Mouse (Mus musculus): Measurements from ENCODE around the gene Capn8.
"Not testable (repeated sequence)": the region's sequence is repeated elsewhere in the genome, so short reads cannot be mapped to it uniquely, and the experiment has no call there.

Gene Capn8

DNA sequence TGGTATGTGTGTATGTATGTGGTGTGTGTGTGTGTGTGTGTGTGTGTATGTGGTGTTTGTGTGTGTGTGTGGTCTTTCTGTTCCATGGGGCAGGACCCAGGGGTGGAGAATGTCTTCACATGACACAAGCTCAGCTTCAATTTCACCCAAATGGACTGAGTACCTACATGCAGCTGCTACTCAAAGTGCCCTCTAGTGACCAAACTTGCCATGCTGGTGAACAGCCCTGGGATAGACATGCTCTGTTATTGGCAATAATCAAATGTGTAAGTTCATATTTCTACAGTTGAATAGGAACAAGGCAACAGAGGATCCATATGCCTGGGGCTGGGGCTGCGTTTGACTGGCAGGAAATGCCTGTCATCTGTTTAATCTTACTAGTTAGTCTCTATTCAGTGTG is 50.7 kb downstream of the Capn8 start:
- DNase-seq (ENCODE audit: low read depth), result no peak

DNA sequence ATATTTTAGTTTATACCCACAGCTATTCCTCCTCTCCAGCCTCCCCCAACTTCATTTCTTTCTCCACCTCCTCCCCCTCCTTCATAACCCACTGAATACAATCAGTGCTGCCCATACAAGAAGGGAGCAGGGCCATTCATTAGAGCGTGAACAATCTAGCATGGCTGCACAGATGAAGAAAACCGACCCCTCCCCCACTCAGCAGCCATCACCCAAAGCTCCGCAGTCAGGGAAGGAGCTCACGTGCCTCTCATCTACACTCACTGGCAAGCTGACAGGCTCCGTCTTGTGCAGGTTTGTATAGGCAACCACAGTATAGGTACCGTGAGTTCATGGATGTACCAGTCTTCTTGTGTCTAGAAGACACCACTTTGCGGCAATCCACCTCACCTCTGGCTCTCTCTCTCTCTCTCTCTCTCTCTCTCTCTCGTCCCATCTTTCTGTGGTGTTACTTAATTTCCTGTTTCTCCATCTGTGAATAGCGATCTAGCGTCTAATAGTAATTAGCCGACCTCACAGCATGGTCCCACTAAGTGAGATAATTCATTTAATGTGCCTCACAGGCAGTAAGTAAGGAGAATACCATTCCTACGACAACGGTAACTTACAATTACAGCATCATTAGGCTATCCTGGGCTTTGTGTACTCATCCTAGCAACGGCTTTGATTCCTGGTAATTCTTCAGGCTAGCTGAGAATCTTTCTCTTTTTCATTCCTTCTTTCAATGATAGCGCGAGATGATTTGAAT is 53.6 kb downstream of the Capn8 start:
- no peak for DNase-seq (ENCODE audit: low read depth)

DNA sequence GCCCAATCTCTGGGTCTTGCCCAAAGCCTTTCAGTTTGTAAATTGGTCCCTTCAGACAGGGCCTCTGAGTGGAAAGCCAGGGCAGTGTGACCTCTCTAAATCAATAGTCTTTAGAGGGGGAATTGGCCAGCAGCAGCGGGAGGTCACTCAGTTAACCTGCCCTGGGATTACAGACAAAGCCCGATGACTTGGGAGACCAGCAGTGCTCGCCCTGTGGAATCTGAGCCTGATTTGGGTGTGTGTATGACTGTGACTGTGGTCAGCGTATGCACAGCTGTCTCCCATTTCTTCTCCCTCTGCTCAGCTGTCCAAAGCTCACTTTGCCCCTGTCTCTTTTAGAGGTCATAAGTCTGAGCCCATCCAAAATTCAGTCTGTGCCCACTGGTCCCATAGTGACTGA is 55.7 kb downstream of the Capn8 start:
- no peak for DNase-seq (ENCODE audit: low read depth)

DNA sequence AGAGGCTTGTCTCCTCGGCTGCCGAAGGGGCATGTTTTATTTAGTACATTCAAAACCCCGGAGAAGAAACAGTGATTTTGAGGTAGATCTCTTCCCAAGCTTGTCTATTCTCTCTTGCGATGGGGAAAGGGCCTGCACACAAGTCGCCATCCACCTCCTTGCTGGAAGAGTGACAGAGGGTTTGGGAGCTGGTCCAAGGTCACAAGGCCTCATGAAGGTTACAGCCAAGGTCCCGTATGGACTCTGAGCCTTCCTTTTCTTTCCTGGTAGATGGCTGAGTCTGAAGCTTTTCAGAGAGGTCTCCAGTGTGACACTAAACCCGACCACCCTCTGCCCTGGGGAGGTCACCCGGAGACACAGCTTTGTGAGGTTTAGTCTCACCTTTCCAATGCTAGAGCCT is 56.4 kb downstream of the Capn8 start:
- no peak for DNase-seq (ENCODE audit: low read depth)

DNA sequence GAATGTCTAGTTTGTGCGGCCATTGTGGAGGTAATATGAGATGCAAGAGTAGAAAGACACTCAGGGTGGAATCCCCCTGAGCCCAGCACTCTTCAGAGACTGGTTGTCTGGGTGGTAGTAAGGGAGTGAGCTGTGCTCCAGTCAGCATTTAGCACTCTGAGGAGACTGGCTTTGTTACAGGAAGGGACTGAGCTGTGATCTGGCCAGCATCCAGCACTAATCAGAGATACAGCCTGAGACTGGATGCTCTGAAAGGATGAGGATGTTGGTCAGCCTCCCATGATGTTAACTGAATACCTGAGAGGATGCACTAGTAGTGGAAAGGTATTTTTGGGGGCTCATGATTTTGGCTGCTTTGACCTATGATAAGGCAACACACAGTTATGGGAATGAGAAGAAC is 61.4 kb downstream of the Capn8 start:
- no peak for DNase-seq (ENCODE audit: low read depth)

DNA sequence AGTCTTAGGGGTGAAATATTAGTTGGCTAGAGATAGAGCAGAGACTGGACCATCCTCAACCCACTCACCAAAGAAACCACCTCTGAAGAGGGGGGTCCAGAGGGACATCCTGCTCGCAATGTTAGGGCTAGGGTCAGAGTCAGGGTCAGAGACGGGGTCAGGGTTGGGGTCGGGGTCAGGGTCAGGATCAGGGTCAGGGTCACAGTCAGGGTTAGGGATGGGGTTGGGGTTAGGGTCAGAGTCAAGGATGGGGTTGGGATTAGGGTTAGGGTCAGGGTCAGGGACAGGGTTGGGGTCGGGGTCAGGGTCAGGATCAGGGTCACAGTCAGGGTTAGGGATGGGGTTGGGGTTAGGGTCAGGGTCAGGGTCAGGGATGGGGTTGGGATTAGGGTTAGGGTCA is 64.4 kb downstream of the Capn8 start:
- DNase-seq (ENCODE audit: low read depth), result no peak

DNA sequence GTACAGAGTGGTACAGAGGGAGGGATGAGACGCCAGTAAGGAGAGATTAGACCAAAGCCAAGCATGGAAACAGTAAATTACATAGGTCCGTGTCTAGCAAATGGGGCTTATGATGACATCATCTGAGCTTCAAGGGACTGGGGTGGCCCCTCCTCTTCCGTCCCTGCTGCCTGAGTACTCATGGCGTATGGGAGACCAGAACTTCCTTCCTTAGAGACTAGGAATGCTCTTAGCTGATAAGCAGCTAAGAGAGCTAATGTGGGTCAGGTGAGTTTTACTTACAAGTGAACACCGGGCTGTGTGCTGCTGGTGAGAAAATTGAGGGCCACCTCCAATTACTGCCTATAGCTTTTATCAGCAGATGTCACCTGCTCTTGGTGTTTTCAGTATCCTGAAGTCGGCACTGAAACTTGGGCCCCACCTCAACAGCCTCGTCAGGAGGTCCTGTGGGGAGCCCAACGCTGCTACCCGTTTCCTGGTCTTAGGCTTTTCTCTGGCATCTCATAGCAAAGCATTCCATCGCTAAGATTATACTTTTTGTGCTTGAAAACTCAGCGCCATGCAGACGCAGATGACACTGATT is 69.0 kb downstream of the Capn8 start:
- no peak for DNase-seq (ENCODE audit: low read depth)

DNA sequence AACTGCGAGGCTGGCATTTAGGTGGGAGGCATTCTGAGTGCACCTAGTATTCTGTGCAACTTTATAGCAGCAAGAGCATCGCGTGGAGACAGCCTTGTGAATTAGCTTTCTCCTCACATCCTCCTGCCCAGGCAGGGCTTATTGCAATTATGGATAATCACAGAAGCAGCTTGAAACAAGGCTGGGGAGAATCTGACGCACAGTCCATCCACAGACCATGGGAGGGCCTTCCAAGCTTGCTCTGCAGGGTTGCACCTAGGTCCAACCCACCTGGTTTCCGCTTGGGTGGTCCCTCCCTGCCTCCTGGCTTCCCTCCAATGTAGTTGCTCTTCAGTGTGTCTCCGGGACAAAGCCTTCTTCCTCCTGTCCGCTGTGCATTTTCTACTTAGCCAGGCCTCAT is 74.2 kb downstream of the Capn8 start:
- DNase-seq (ENCODE audit: low read depth), result no peak

DNA sequence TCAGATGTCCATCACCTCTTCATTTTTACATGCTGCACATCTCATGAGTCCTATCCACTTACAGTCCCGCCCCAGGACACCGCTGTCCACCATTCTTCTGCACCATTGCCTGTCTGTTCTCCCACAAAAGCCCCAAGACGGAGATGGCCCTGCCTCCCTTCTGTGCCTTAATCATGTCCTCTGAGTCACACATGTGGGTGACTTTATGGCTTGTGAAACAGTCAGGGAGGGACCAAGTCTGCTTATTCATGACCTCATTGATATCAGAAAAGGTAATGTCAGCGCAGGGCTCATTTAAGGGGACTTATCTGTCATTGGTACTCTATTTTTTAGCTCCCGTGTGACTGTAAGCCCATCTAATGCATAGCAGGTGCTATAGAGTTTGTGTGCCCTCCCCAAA is 74.6 kb downstream of the Capn8 start:
- DNase-seq (ENCODE audit: low read depth), result no peak

DNA sequence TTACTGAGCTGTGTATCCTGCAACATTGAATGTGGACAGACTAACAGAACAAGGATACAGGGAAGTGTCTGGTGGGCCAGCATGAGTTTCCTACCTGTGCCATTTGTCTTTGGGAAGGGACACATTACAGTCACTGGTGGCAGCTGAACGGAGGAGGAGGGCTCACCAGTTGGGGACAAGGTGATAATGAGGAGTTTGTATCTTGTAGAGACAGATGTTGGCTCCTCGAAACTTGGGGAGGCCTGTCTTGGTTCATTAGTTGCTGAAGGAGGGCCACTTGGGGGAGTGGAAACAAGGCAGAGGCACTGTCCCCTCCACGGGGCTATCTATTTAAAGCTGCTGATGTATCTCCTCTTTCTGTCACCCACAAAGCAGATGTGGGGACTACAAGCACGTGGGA is 75.3 kb downstream of the Capn8 start:
- no peak for DNase-seq (ENCODE audit: low read depth)

DNA sequence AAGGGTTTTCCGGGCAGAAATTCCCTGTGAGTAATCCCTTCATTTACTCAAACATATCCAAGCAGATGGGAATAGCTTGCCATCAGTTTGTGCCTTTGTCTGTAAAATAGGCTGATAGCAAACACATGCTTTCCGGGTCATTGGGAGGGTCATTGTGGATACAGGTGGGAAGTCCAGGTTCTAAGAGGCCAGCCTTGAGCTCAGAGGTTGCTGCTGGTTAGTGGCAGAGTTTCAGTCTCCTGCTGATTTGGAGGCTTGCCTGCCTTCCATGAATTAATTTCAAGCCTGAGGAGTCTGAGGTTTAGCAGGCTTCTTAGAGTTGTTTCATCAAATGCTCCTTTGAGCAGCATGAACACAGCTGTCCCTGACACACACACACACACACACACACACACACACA is 78.0 kb downstream of the Capn8 start:
- no peak for DNase-seq (ENCODE audit: low read depth)

DNA sequence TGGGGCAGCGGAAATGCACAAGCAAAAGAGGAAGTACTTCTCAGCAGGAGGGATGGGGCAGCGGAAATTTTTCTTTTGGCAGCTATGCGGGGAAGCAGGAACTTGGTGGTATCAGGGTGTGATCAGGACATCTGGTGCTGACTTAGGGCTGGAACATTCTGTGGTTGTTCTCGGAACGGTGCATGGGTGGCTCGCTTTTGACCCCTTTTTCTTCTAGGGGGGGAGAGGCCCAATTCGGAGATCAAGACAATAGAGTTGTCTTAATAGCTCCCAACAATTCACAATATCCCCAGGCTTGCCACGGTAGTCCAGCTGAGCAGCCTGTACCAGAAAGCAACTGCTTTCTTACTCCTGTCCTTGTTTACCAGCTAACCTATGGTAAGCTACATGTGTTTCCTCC is 79.6 kb downstream of the Capn8 start:
- not testable (repeated sequence) for DNase-seq (ENCODE audit: low read depth)

DNA sequence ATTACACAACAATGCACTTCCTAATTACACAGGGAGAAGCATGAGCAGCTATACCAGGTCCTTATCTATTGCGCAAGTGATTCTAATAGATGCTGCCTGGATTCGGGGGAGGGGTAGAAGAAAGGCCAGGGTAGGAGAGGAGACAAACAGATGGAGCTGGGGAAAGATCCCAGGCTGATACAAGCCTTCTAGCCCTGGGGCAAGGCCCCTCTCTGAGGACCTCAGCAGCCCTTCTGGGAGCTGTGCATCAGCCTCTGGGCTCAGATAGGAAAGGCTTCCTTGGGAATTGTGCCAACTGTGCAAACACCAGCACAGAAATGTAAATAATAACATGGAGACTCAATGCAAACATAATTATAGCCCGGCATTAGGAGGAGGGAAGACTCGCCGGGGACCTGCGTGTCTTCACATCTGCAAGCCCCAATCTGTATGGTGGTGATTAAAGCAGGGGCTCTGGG is 80.4 kb downstream of the Capn8 start:
- no peak for DNase-seq (ENCODE audit: low read depth)

DNA sequence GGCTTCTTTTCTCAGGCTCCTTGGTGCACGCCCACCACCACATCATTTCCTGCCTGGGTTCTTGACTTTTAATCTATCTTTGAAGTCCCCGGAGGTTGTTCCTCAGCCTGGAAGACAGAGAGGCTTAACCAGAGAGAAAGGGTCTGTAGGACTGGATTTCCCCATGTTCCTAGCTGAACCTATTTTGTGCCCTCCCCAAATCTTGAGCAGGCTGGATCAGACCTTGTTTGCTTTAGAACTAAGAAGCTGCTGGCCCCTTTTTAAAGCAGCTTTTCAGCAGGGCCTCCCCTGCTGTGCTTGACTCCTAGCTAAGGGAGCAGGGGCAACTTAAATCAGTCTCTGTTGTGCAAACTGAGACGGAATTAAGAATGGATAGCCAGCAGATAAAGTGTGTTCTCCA is 82.0 kb downstream of the Capn8 start:
- DNase-seq (ENCODE audit: low read depth), result no peak

DNA sequence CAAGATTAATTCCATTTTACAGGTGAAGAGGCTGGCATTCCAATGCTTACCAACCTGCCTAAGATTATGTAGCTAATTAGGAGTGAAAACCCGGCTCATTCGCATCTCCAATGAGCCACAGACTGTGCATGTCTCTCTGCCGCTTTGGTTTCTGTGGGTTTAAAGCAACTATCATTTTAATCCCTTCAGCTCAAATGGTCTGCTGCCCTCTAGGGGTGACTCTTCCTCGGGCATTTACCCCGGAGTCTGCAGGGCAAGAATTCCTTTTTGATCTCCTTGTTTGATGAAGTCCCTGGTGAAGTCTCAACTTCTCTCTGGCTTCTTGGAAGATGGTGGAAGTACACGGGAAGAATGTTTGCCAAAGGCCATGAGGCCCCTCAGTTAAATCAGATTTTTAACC is 93.0 kb downstream of the Capn8 start:
- DNase-seq (ENCODE audit: low read depth), result peak; percentile 64

DNA sequence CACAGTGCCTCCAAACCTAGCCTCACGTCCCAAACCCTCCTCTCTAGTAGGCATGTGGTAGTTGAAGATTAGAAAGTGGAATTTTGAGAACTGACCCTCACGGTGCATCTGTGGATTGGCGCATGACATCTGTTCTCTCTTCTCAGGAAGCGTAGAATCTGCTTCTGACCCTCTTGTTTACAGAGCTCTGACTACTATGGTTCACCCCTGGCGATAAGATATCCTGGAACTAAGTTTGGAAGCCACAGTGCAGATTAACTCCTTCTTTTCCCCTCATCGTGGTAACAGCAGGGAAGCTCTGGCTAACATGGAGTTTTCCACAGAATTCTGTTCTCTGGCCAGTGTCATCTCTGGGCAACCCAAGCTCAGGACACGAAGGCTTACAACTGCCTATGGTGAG is 95.6 kb downstream of the Capn8 start:
- no peak for DNase-seq (ENCODE audit: low read depth)

DNA sequence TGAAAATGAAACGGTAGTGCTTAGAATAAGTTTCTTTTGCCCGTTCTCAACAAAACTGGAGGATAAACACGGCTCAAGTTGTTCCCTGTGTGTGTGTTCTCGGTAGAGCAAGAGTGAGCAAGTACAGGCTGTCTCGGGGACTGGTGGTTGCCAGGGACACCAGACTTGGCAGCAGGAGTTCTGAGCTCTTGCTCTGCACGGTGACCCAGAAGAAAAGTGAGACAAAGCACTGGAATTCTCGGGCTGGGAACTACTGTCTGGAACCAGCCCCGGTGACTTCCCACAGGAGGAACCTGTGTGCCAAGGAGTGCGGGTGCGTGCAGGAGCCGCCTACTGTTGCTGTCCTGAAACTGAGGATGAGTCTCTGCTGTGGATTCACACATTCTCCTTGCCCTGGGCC is 98.9 kb downstream of the Capn8 start:
- no peak for DNase-seq (ENCODE audit: low read depth)

DNA sequence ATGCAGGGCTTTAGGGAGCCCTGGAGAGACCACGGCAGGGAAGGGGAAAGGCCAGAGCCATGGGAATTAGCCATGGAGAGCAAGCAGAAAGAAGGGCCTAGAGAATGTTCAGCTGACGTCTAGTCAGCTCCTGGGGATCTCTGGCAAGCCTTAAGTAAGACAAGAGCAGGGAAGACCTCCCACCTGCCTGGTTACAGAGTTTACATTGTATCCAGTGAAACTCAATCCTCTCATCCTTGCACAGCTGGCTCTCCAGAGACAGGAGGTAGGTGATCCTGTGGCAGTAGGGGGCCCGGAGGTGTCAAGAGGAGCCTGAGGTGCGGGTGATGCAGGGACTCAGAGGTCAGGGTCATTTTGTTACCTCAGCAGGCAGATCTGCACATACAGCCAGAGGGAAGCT is 100.0 kb downstream of the Capn8 start:
- DNase-seq (ENCODE audit: low read depth), result no peak

DNA sequence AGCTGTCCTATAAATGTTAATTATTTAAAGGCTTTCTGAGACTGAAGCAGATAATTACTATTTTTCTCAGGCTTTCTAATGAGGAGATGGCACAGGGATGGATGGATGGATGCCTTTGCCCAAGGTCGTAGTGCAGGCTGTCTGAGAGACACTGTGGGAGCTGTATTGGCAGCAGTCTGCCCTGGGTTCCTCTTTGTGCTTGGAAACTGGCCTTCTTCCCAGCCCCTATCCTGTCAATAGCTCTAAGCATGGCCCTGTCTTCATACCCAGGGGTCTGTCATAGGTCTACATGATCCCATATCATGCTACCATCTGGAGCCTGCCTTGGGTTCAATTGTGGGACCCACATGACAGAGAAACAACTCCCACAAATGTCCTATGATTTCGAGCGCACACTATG is 102.5 kb downstream of the Capn8 start:
- no peak for DNase-seq (ENCODE audit: low read depth)

DNA sequence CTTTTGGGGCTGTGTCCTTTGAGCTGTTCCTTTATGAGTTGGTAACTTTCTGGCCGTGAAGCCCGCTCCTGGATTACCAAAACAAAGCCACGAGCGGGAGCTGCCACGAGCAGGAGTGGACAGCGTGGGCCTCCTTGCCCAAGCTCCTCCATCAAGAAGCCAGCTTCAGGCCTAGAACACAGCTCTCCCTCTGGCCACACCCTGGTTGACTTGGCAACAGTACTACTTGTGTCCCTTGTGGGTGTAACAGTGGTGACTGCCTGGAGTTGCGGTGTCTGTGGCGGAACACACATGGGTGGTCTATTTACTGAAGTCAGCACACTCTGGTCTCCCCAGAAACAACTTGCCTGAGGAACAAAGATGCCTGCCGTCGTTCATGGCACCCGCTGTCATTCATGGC is 104.9 kb downstream of the Capn8 start:
- no peak for DNase-seq (ENCODE audit: low read depth)

DNA sequence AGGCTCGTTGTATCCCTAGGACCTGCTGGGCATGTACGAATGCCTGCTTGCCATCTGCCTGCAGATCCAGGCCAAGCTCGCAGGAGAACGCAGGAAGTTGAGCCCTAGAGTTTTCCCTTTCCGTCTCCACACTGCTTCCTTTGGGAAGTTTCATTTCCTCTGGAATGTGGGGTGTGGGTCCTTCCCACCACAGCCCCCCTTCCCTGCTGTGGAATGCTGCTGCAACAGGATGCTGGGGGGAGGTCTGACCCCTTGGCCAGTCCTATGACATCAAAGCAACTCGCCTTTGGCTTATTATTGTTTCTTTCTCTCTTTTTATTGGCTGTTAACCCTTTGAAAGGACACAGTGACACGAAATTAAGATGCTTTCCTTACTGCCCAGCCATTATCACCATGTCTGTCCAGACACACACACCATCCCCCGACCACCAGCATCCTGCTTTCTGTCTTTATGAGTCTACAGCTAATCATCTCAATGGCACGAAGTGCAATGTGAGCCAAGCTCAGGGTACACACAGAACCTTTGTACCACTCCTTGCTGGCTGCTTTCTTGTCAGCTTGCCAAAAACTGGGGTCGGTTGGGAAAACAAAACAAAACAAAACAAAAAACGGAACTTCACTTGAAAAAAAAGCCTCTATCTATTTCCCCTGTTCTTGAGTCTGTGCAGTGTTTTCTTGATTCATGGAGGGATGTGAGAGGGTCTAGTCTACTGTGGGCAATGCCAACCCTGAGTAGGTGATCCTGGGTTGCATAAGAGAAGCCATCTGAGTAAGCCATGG is 105.9 kb downstream of the Capn8 start:
- DNase-seq (ENCODE audit: low read depth), result no peak

DNA sequence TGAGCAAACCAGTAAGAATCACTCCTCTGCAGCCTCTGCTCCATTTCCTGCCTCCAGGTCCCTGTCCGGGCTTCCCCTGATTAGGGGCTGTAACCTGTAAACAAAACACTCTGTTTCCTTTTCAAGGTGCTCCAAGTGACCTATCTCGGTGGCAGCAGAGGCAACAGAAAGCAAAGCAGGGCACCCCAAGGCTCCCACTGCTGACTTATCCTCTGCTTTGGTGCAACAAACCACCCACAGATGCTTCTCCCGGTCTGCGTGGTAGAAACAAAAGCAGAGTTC is 106.5 kb downstream of the Capn8 start:
- no peak for DNase-seq (ENCODE audit: low read depth)

DNA sequence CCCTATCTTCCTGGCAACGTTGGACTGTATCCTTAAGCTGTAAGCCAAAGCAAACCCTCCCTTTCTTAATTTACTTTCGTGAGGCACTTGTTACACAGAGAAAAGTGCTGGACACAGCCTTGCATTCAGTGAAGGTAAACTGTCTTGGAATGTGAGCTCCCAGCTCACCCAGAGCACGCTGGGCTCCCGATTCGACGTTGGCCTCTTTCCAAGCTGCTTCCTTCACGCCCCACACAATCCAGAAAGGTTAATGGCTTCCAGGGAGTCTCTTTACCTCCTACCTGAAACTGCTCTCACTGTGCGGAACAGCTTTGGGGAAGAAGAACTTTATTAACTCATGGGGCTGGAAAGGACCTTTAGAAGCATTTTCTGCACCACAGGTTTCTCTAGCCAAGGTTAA is 110.5 kb downstream of the Capn8 start:
- no peak for DNase-seq (ENCODE audit: low read depth)

DNA sequence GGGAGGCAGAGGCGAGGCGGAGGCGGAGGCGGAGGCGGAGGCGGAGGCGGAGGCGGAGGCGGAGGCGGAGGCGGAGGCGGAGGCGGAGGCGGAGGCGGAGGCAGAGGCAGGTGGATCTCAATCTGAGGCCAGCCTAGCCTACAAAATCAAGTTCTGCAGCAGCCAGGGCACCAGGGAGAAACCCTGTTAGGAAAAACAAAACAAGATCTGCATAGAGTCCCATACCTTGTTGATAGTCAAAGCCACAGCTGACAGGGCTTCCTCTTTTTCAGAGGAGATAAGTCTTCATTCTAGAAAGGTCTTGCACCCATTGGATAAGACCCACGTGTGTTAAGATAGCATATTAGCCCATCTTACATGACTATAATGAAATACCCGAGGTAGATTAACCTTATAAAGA is 113.3 kb downstream of the Capn8 start:
- no peak for DNase-seq (ENCODE audit: low read depth)
